Mouse (Mus musculus) bone marrow macrophage, adult 2 months (primary cell): Measurements from ENCODE around the gene Ppbp. TPM values are rescaled to one million over a fixed set of nuclear protein-coding genes. Genes with fewer than 3 reads are reported as not detected.
A peak's percentile ranks its signal among the peaks of the same experiment; 100 is the strongest.

ENCODE experiments used
- H3K27ac ChIP-seq: 2 replicates; pipeline ENCODE4 v1.5.1; 2012; ENCODE audit warnings: low read depth, low read length; ENCODE audit not compliant: insufficient read depth
- H3K4me1 ChIP-seq: 2 replicates; pipeline ENCODE4 v1.6.1; 2012; ENCODE audit warnings: low read length; ENCODE audit not compliant: control insufficient read depth, insufficient read depth
- H3K4me3 ChIP-seq: 2 replicates; pipeline ENCODE4 v1.5.1; 2012; ENCODE audit warnings: mild to moderate bottlenecking, low read length, moderate library complexity; ENCODE audit not compliant: insufficient read depth
- CTCF ChIP-seq: IDR thresholded peaks from 2 replicates; pipeline ENCODE4 v1.5.1; 2012; ENCODE audit warnings: low read depth, mild to moderate bottlenecking, low read length, moderate library complexity
- POLR2A ChIP-seq: IDR thresholded peaks from 2 replicates; pipeline ENCODE4 v1.6.1; 2012; ENCODE audit warnings: mild to moderate bottlenecking, low read depth, low read length, borderline replicate concordance
- polyA plus RNA-seq: library from polyadenylated mRNA; stranded (reverse); fragments of >200 nt; gene quantifications from 2 replicates; pipeline ENCODE4 v1.2.4, GENCODE M21; 2012; ENCODE audit not compliant: missing spikeins, insufficient read depth, insufficient read length

Gene Ppbp
- polyA plus RNA-seq, 1 experiment = 0.86 TPM

DNA sequence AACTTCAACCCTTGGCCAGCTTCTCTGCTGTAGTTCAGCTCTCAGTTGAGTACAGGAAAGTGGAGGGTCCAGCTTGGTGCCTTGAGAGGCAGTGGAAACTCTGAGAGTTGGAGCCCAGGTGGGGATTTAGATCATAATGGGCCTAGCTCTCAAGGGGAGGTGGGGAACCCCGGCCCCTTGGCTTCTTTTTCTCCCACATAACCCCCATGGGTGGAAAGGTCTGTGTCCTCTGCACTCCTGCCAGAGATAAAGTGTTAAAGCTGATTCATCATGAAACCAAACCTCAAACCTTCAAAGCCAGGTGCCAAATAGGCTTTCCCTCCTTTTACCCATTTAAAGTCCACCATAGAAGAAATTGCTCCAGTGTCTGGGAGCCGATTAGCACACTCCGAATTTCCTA, 6.5 kb upstream of the Ppbp start:
- Histone ChIP-seq H3K4me1 (peaks cover 13% of the 10 kb centered on the region), H3K4me3 (no peak overlapping the region), H3K27ac (no peak overlapping the region)
- TF ChIP-seq POLR2A = no peak
- no peak for TF ChIP-seq CTCF

DNA sequence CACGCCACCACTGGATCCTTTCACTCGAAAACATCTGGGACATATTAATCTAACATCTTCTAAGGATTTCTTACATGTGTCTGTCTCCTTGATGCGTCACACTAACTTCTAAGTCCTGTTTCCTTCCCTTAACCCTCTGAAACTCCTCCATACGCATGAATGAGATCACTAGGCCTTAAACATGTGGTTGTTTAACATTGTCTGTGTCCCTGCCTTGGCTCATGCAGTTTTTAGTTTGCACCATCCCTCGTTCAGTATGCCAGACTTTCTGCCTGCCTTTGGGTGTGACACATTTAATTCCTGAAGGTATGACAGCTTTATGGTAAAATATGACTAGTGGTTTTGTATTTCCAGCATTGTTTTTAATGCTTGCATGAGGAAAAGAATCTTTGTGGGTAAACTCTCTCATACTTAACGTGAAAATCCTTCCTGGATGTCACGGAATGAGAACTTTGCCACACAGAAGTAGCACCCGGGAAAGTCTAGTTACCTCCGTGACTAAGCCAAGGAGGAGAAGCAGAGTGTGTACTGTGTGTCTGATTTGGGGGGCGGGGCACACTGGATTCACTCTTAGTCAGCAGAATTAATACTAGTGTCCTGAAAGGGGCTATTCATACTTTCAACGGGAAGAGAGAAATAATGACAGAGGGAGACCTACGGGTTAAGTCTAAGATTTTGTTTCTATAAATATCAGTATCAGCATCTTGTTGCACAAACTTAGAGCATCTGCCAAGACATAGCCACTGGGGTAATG, 4.2 kb upstream of the Ppbp start:
- no peak overlapping the region for H3K4me3 ChIP-seq
- no peak overlapping the region for H3K27ac ChIP-seq
- H3K4me1 ChIP-seq = peaks cover 14% of the 10 kb centered on the region
- no peak for TF ChIP-seq POLR2A
- no peak for TF ChIP-seq CTCF

GRCm38 (mm10) chr5:90765821-90766606, 2.3 kb upstream of the Ppbp start:
- Histone ChIP-seq H3K27ac (no peak overlapping the region), H3K4me3 (no peak overlapping the region), H3K4me1 (peaks cover 23% of the 10 kb centered on the region)
- TF ChIP-seq CTCF (no peak), POLR2A (no peak)

GRCm38 (mm10) chr5:90771369-90771768, 3.1 kb downstream of the Ppbp start:
- Histone ChIP-seq H3K4me3 (no peak overlapping the region), H3K27ac (peak overlapping the region; percentile 97), H3K4me1 (peaks cover 36% of the 10 kb centered on the region)
- TF ChIP-seq POLR2A = no peak
- TF ChIP-seq CTCF = no peak

- TF ChIP-seq POLR2A (no peak), CTCF (no peak)
- peak within 1 kb of the TSS; percentile 97 for H3K27ac ChIP-seq
- peaks cover 37% of the 10 kb centered on the region for H3K4me1 ChIP-seq
- H3K4me3 ChIP-seq = peak within 1 kb of the TSS; percentile 62
Observed at GRCm38 (mm10) chr5:90771880-90772653, 3.7 kb downstream of the Ppbp start, which contains the start of gene Pf4. TSS of gene Pf4 (plus strand) at chr5:90772435.

GRCm38 (mm10) chr5:90775562-90775961, 7.2 kb downstream of the Ppbp start:
- no peak overlapping the region for H3K4me3 ChIP-seq
- TF ChIP-seq CTCF = no peak
- TF ChIP-seq POLR2A = no peak
- peaks cover 26% of the 10 kb centered on the region for H3K4me1 ChIP-seq
- no peak overlapping the region for H3K27ac ChIP-seq

GRCm38 (mm10) chr5:90777621-90778020, 9.3 kb downstream of the Ppbp start:
- no peak for TF ChIP-seq POLR2A
- TF ChIP-seq CTCF = no peak
- Histone ChIP-seq H3K27ac (no peak overlapping the region), H3K4me3 (no peak overlapping the region), H3K4me1 (peaks cover 13% of the 10 kb centered on the region)

- TF ChIP-seq CTCF = no peak
- no peak for TF ChIP-seq POLR2A
- Histone ChIP-seq H3K4me3 (no peak overlapping the region), H3K27ac (no peak overlapping the region), H3K4me1 (peaks cover 9% of the 10 kb centered on the region)
Observed at GRCm38 (mm10) chr5:90778856-90779255, 10.5 kb downstream of the Ppbp start.

- no peak overlapping the region for H3K27ac ChIP-seq
- H3K4me3 ChIP-seq = no peak overlapping the region
- H3K4me1 ChIP-seq = peaks cover 5% of the 10 kb centered on the region
- TF ChIP-seq CTCF (no peak), POLR2A (no peak)
Observed at GRCm38 (mm10) chr5:90783697-90784096, 15.4 kb downstream of the Ppbp start.
